Mouse (Mus musculus) brown adipose tissue, adult 24 weeks (tissue): ENCODE measurements around the gene Psme3. TPM values are rescaled to one million over a fixed set of nuclear protein-coding genes. Genes with fewer than 3 reads are reported as not detected.
A peak's percentile ranks its signal among the peaks of the same experiment; 100 is the strongest.
"Not testable (repeated sequence)": the region's sequence is repeated elsewhere in the genome, so short reads cannot be mapped to it uniquely, and the experiment has no call there.

ENCODE experiments used
- H3K27ac ChIP-seq: fragments of 200-500 bp; replicated peaks from 2 replicates; pipeline ENCODE4 v1.5.1; 2012; ENCODE audit warnings: low read depth, mild to moderate bottlenecking, low read length
- H3K4me1 ChIP-seq: fragments of 200-500 bp; 2 replicates; pipeline ENCODE4 v1.6.1; 2012; ENCODE audit warnings: low read length, mixed read lengths; ENCODE audit not compliant: control insufficient read depth, insufficient read depth, insufficient read length
- H3K4me3 ChIP-seq: fragments of 200-500 bp; 2 replicates; pipeline ENCODE4 v1.5.1; 2012; ENCODE audit warnings: low read depth, mild to moderate bottlenecking, low read length, moderate library complexity; ENCODE audit not compliant: insufficient read depth
- polyA plus RNA-seq: library from polyadenylated mRNA; stranded (reverse); fragments of >200 nt; gene quantifications from 2 replicates; pipeline ENCODE4 v1.2.4, GENCODE M21; 2012; ENCODE audit not compliant: missing spikeins, insufficient read depth, insufficient read length

Psme3 gene
- polyA plus RNA-seq, 1 experiment = 79.6 TPM

GRCm38 (mm10) chr11:101300881-101301280 lies 15.1 kb upstream of the Psme3 start:
- Histone ChIP-seq H3K4me3 (peak overlapping the region; percentile 97), H3K27ac (no peak overlapping the region), H3K4me1 (peaks cover 6% of the 10 kb centered on the region)

- H3K27ac ChIP-seq = peak overlapping the region; percentile 50; the same call in 1 of the 2 replicates
- H3K4me3 ChIP-seq = peak overlapping the region; percentile 97
- H3K4me1 ChIP-seq = peaks cover 6% of the 10 kb centered on the region
Measured at GRCm38 (mm10) chr11:101301299-101302003, 14.6 kb upstream of the Psme3 start.

- H3K27ac ChIP-seq = peak within 1 kb of the TSS; percentile 50; the same call in 1 of the 2 replicates
- H3K4me3 ChIP-seq = peak within 1 kb of the TSS; percentile 97
- peaks cover 6% of the 10 kb centered on the region for H3K4me1 ChIP-seq
Measured at GRCm38 (mm10) chr11:101302004-101302798, 13.8 kb upstream of the Psme3 start, which contains the start of gene Becn1. Gene Becn1 (minus strand): TSS chr11:101302286.

GRCm38 (mm10) chr11:101307744-101308143 lies 8.3 kb upstream of the Psme3 start:
- Histone ChIP-seq H3K4me1 (no peaks in the 10 kb centered on the region), H3K4me3 (no peak overlapping the region), H3K27ac (no peak overlapping the region)

- Histone ChIP-seq H3K4me3 (no peak overlapping the region), H3K27ac (no peak overlapping the region), H3K4me1 (no peaks in the 10 kb centered on the region)
Measured at GRCm38 (mm10) chr11:101311083-101311482, 4.9 kb upstream of the Psme3 start.

- H3K4me1 ChIP-seq = peaks cover 3% of the 10 kb centered on the region; the same call in 1 of the 2 replicates
- H3K4me3 ChIP-seq = no peak overlapping the region
- no peak overlapping the region for H3K27ac ChIP-seq
Measured at GRCm38 (mm10) chr11:101312150-101312549, 3.9 kb upstream of the Psme3 start.

GRCm38 (mm10) chr11:101314567-101314966 lies 1.4 kb upstream of the Psme3 start:
- peaks cover 3% of the 10 kb centered on the region; the same call in 1 of the 2 replicates for H3K4me1 ChIP-seq
- H3K4me3 ChIP-seq = no peak overlapping the region
- no peak overlapping the region for H3K27ac ChIP-seq

- Histone ChIP-seq H3K27ac (peak overlapping the region; percentile 95; the same call in 1 of the 2 replicates), H3K4me3 (peak overlapping the region; percentile 93), H3K4me1 (peaks cover 3% of the 10 kb centered on the region; the same call in 1 of the 2 replicates)
Measured at GRCm38 (mm10) chr11:101315082-101315650, 847 bp upstream of the Psme3 start.

- Histone ChIP-seq H3K4me1 (peaks cover 3% of the 10 kb centered on the region; the same call in 1 of the 2 replicates), H3K4me3 (peak overlapping the region; percentile 93), H3K27ac (peak overlapping the region; percentile 76)
Measured at GRCm38 (mm10) chr11:101316501-101316917, 496 bp downstream of the Psme3 start.

- Histone ChIP-seq H3K27ac (no peak overlapping the region), H3K4me1 (no peaks in the 10 kb centered on the region), H3K4me3 (no peak overlapping the region)
Measured at GRCm38 (mm10) chr11:101323609-101324008, 7.6 kb downstream of the Psme3 start.

GRCm38 (mm10) chr11:101324763-101325162 lies 8.8 kb downstream of the Psme3 start, which contains the start of gene Aoc2:
Gene Aoc2 (plus strand): TSS chr11:101325063.
- Histone ChIP-seq H3K4me1 (peaks cover 3% of the 10 kb centered on the region), H3K4me3 (no peak within 1 kb of the TSS), H3K27ac (no peak within 1 kb of the TSS)

- H3K4me1 ChIP-seq, H3K4me3 ChIP-seq, H3K27ac ChIP-seq: not testable (repeated sequence)
Measured at GRCm38 (mm10) chr11:101325201-101325600, 9.2 kb downstream of the Psme3 start.

GRCm38 (mm10) chr11:101326147-101326546 lies 10.1 kb downstream of the Psme3 start:
- peaks cover 3% of the 10 kb centered on the region for H3K4me1 ChIP-seq
- H3K27ac ChIP-seq = no peak overlapping the region
- no peak overlapping the region for H3K4me3 ChIP-seq

GRCm38 (mm10) chr11:101327311-101327710 lies 11.3 kb downstream of the Psme3 start:
- Histone ChIP-seq H3K27ac (no peak overlapping the region), H3K4me1 (peaks cover 3% of the 10 kb centered on the region), H3K4me3 (no peak overlapping the region)
